Mouse (Mus musculus) myocyte (in vitro differentiated cells): ENCODE data around the gene Prss38. TPM values are rescaled to one million over a fixed set of nuclear protein-coding genes. Genes with fewer than 3 reads are reported as not detected.

Experiments
- H3K27me3 ChIP-seq: one replicate; pipeline ENCODE4 v1.6.1; 2011; ENCODE audit not compliant: control insufficient read depth, insufficient read depth, insufficient read length
- H3K36me3 ChIP-seq: one replicate; pipeline ENCODE4 v1.6.1; 2011; ENCODE audit not compliant: control insufficient read depth, insufficient read depth
- H3K4me2 ChIP-seq: one replicate; pipeline ENCODE4 v1.6.1; 2011; ENCODE audit warnings: low read depth, control low read depth
- H3K4me3 ChIP-seq: one replicate; pipeline ENCODE4 v1.5.1; 2011; ENCODE audit warnings: mild to moderate bottlenecking, control low read depth, moderate library complexity
- H3K79me2 ChIP-seq: one replicate; pipeline ENCODE4 v1.6.1; 2011; ENCODE audit not compliant: control insufficient read depth, insufficient read depth
- H3ac ChIP-seq: one replicate; pipeline ENCODE4 v1.6.1; 2011; ENCODE audit not compliant: control insufficient read depth, insufficient read length
- CEBPB ChIP-seq: IDR thresholded peaks from 2 replicates; pipeline ENCODE4 v1.6.1; 2011; ENCODE audit warnings: mild to moderate bottlenecking, moderate library complexity; ENCODE audit not compliant: poor library complexity, insufficient read depth, severe bottlenecking
- E2F4 ChIP-seq: IDR thresholded peaks from one replicate; pipeline ENCODE4 v1.6.1; 2011; ENCODE audit warnings: mild to moderate bottlenecking, control low read depth, moderate library complexity; ENCODE audit not compliant: insufficient read depth
- MAX ChIP-seq: IDR thresholded peaks from one replicate; pipeline ENCODE4 v1.6.1; 2011; ENCODE audit warnings: low read depth, mild to moderate bottlenecking, control low read depth
- MYOD1 ChIP-seq, 3 experiments: IDR thresholded peaks; one replicate each; pipeline ENCODE4 v1.6.1; 2011; ENCODE audit warnings: control low read depth in 2 of 3, low read depth in 2 of 3, mild to moderate bottlenecking in 2 of 3, moderate library complexity in 1 of 3; ENCODE audit not compliant: insufficient read length in 2 of 3, control insufficient read depth in 1 of 3
- MYOG ChIP-seq, 3 experiments: IDR thresholded peaks; one replicate each; pipeline ENCODE4 v1.6.1; 2011; ENCODE audit warnings: control low read depth in 2 of 3, low read depth in 2 of 3, mild to moderate bottlenecking in 2 of 3; ENCODE audit not compliant: insufficient read length in 2 of 3, control insufficient read depth in 1 of 3, insufficient read depth in 1 of 3
- POLR2A ChIP-seq: IDR thresholded peaks from one replicate; pipeline ENCODE4 v1.6.1; 2011; ENCODE audit warnings: low read depth, mild to moderate bottlenecking, control low read depth, moderate library complexity; ENCODE audit not compliant: insufficient read length
- POLR2AphosphoS2 ChIP-seq: IDR thresholded peaks from one replicate; pipeline ENCODE4 v1.6.1; 2011; ENCODE audit warnings: low read depth, control low read depth; ENCODE audit not compliant: insufficient read length
- REST ChIP-seq: IDR thresholded peaks from one replicate; pipeline ENCODE4 v1.6.1; 2011; ENCODE audit warnings: mild to moderate bottlenecking, control low read depth, moderate library complexity; ENCODE audit not compliant: insufficient read depth, insufficient read length
- SRF ChIP-seq: IDR thresholded peaks from one replicate; pipeline ENCODE4 v1.6.1; 2011; ENCODE audit warnings: low read depth; ENCODE audit not compliant: control insufficient read depth, insufficient read length
- TCF12 ChIP-seq: IDR thresholded peaks from one replicate; pipeline ENCODE4 v1.6.1; 2011; ENCODE audit warnings: mild to moderate bottlenecking, control low read depth; ENCODE audit not compliant: poor library complexity, insufficient read depth, severe bottlenecking
- TCF3 ChIP-seq: IDR thresholded peaks from one replicate; pipeline ENCODE4 v1.6.1; 2011; ENCODE audit warnings: low read depth, control low read depth; ENCODE audit not compliant: insufficient read length
- USF1 ChIP-seq: IDR thresholded peaks from one replicate; pipeline ENCODE4 v1.6.1; 2011; ENCODE audit warnings: low read depth, mild to moderate bottlenecking, control low read depth, moderate library complexity
- polyA plus RNA-seq: library from polyadenylated mRNA; unstranded; fragments of >200 nt; fragmentation: generic; extraction: Trizol; gene quantifications from one replicate; pipeline ENCODE4 v1.2.1, GENCODE M21; 2012; ENCODE audit warnings: missing spikeins

Prss38 gene
- polyA plus RNA-seq, 1 experiment: not detected

- Histone ChIP-seq H3ac (no peak overlapping the region), H3K4me3 (no peak overlapping the region), H3K4me2 (no peak overlapping the region), H3K79me2 (no peaks in the 10 kb centered on the region), H3K36me3 (no peaks in the 10 kb centered on the region), H3K27me3 (no peaks in the 10 kb centered on the region)
- TF ChIP-seq REST: no peak
Measured at GRCm38 (mm10) chr11:59354793-59355192, 20.7 kb downstream of the Prss38 start.

GRCm38 (mm10) chr11:59350326-59350725 is 25.1 kb downstream of the Prss38 start:
- no peaks in the 10 kb centered on the region for H3K27me3 ChIP-seq
- no peak for TF ChIP-seq POLR2AphosphoS2
- TF ChIP-seq REST: no peak
- TF ChIP-seq MYOD1 (IDR thresholded peaks at IDR 0.05; ENCODE audit: control insufficient read depth in 1 of 3, insufficient read length in 2 of 3, low read depth in 2 of 3): no peak
- no peak for TF ChIP-seq SRF

GRCm38 (mm10) chr11:59346166-59346910 is 29.1 kb downstream of the Prss38 start:
- no peaks in the 10 kb centered on the region for H3K36me3 ChIP-seq
- H3K4me3 ChIP-seq: no peak overlapping the region
- H3ac ChIP-seq: no peak overlapping the region
- no peaks in the 10 kb centered on the region for H3K27me3 ChIP-seq
- TF ChIP-seq USF1: no peak
- TF ChIP-seq TCF3: no peak
- no peak for TF ChIP-seq MYOD1 (IDR thresholded peaks at IDR 0.05; ENCODE audit: control insufficient read depth in 1 of 3, insufficient read length in 2 of 3, low read depth in 2 of 3)
- no peak for TF ChIP-seq POLR2AphosphoS2
- TF ChIP-seq CEBPB: no peak
- no peak for TF ChIP-seq E2F4
- no peak for TF ChIP-seq TCF12
- TF ChIP-seq MYOG (IDR thresholded peaks at IDR 0.05; ENCODE audit: control insufficient read depth in 1 of 3, insufficient read depth in 1 of 3, insufficient read length in 2 of 3, low read depth in 2 of 3): no peak
- no peak for TF ChIP-seq REST
- no peak for TF ChIP-seq POLR2A
- no peaks in the 10 kb centered on the region for H3K79me2 ChIP-seq
- no peak overlapping the region for H3K4me2 ChIP-seq

More at GRCm38 (mm10) chr11:59350326-59350725, 25.1 kb downstream of the Prss38 start:
- no peaks in the 10 kb centered on the region for H3K79me2 ChIP-seq
- no peak overlapping the region for H3K4me2 ChIP-seq
- H3K4me3 ChIP-seq: no peak overlapping the region
- H3ac ChIP-seq: no peak overlapping the region
- no peaks in the 10 kb centered on the region for H3K36me3 ChIP-seq

GRCm38 (mm10) chr11:59342956-59343355 is 32.5 kb downstream of the Prss38 start:
- H3K36me3 ChIP-seq: no peaks in the 10 kb centered on the region

GRCm38 (mm10) chr11:59338736-59339120 is 36.7 kb downstream of the Prss38 start:
- no peaks in the 10 kb centered on the region for H3K27me3 ChIP-seq
- H3ac ChIP-seq: no peak overlapping the region
- no peak overlapping the region for H3K4me3 ChIP-seq
- no peaks in the 10 kb centered on the region for H3K36me3 ChIP-seq
- no peaks in the 10 kb centered on the region for H3K79me2 ChIP-seq
- no peak overlapping the region for H3K4me2 ChIP-seq
- TF ChIP-seq MAX (no peak), POLR2AphosphoS2 (no peak), MYOD1 (IDR thresholded peaks at IDR 0.05; ENCODE audit: control insufficient read depth in 1 of 3, insufficient read length in 2 of 3, low read depth in 2 of 3) (no peak), E2F4 (no peak), POLR2A (no peak), REST (no peak), CEBPB (no peak), SRF (no peak)

More at GRCm38 (mm10) chr11:59342956-59343355, 32.5 kb downstream of the Prss38 start:
- no peaks in the 10 kb centered on the region for H3K27me3 ChIP-seq
- H3K4me3 ChIP-seq: no peak overlapping the region
- H3K4me2 ChIP-seq: no peak overlapping the region
- no peak overlapping the region for H3ac ChIP-seq
- H3K79me2 ChIP-seq: no peaks in the 10 kb centered on the region
- no peak for TF ChIP-seq MYOD1 (IDR thresholded peaks at IDR 0.05; ENCODE audit: control insufficient read depth in 1 of 3, insufficient read length in 2 of 3, low read depth in 2 of 3)
- no peak for TF ChIP-seq TCF12
- no peak for TF ChIP-seq MAX
- TF ChIP-seq USF1: no peak
- TF ChIP-seq REST: no peak
- no peak for TF ChIP-seq POLR2A
- TF ChIP-seq SRF: no peak
- no peak for TF ChIP-seq POLR2AphosphoS2
- TF ChIP-seq E2F4: no peak
- no peak for TF ChIP-seq CEBPB
- no peak for TF ChIP-seq MYOG (IDR thresholded peaks at IDR 0.05; ENCODE audit: control insufficient read depth in 1 of 3, insufficient read depth in 1 of 3, insufficient read length in 2 of 3, low read depth in 2 of 3)
- no peak for TF ChIP-seq TCF3
